Mouse (Mus musculus) mouse trophoblast stem cell (cell line): Measurements from ENCODE around the gene Ppp2r3c.
"Not testable (repeated sequence)": the region's sequence is repeated elsewhere in the genome, so short reads cannot be mapped to it uniquely, and the experiment has no call there.

Experiments
- in situ Hi-C, 2 experiments: fragments of 300-500 bp; cut with MseI, MboI; formaldehyde crosslinking; loops; 2 replicates in 1 of 2; 3 replicates in 1 of 2; pipeline ENCODE4 v1.15.1; 2025

The Ppp2r3c gene

DNA sequence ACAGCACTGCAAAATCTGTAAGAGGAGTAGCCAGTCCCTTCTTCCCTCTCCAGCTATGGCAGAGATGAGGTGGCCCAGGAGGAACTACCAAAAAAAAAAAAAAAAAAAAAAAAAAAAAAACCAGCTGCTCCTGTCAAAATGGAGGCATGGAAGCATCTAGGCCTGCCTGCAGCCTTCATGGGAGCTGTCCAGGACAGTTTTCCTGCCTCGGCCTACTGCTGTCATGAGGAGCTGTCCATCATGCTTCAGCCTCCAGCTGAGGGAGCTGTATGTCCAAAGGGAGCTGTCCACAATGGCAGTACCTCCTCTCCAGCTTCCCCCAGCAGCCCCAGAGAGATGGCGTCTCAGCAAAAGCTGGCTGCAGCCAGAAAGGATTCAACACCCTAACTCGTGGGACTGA, 30.6 kb downstream of the Ppp2r3c start:
- in situ Hi-C loops, result no loop called here

DNA sequence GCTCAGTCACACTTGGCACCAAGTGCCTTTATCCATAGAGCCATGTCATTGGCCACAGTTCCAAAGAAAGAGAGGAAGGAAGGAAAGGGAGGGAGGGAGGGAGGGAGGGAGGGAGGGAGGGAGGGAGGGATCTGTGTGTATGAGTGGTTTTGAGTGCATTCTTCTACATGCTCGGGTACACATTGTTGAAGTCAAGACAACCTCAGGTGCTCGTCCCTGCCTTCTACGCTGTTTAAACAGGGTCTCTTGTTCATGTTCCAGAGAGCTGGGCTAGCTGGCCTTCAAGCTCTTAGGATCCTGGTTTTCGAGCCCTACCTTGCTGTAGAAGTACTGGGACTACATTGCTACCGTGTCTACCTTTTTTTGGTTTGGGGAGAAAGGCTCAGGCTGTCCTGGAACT, 39.4 kb downstream of the Ppp2r3c start:
- in situ Hi-C loops, result not testable (repeated sequence)

DNA sequence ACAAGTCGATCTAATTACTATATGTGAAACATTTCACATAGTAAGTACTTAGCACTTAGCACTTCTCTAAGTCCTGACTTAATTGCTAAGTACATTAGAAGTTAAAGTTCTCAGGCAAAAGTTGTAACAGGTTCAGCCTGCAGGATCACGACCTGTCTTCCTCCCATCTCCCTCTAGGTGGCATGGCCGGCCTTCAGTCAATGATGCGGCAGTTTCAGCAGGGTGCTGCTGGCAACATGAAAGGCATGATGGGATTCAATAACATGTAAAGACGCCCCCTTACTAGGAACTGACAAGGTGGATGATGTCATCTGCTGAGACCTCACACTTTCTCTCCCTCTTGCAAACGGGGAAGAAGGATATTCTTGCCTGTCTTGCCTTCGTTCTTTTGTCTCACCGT, 40.8 kb downstream of the Ppp2r3c start:
- in situ Hi-C loops, result not testable (repeated sequence)

- in situ Hi-C loops, result not testable (repeated sequence)
These were observed 60.6 kb downstream of the Ppp2r3c start for GRCm38 (mm10) chr12:55242243-55242642.

GRCm38 (mm10) chr12:55230520-55230861, 72.3 kb downstream of the Ppp2r3c start:
- in situ Hi-C loops, result not testable (repeated sequence)

DNA sequence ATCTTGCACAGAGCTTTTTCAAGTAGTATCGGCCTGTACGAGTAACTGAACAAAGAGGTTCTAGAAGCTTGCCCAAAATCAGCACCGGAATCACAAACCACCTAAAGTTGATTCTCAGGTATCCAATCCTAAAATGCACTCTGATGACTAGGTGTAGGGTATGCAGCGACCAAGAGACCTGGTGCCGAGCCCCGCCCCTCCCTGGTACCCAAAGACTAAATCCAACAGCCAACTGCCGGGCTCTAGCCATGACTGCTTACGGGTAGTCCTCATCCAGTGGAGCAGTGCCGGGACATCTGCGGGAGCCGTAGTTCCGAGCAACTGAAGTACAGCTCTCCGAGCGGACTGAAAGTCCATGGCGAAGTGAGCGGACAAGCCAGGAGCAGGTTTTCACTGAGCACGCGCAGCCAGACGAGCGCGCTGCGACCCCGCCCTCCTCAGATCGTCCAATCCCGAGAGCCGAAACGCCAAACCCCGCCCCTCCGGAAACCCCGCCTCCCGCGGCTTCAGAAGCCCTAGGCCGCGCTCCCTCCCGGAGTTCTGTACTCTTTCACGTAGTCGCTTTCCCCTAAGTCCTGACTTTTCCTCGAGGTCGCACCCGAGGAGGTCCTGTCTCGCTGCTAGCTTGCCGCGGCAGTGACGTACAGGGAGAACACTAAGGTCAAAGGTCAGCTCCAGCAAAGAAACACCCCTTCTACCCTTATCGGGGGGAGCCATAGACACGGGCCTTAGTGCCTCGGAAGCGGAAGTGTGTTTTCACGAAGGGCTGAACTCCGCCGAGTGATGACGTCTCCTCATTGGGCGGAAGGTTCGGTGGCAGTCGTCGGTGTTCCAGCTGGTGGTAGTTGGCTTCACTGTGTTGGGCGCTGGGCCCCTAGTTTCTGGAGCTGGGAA, 72.9 kb downstream of the Ppp2r3c start, which contains the start of gene Srp54c:
TSS of gene Srp54c (plus strand) at position 543 of the 894 bp plus-strand sequence.
- in situ Hi-C loops, result not testable (repeated sequence)
